Mouse (Mus musculus) Patski (cell line): ENCODE measurements at regions not wholly inside any gene's neighbourhood (a gene's known extent, or its start where the extent isn't known, plus 50 kb on each side); places are given as distances from the start of the nearest gene placed in this dataset.

Experiments used
- ATAC-seq: fragments of 100-300 bp; one replicate; pipeline ENCODE4 v1.8.0; 2021
- CTCF ChIA-PET: fragments of 350-600 bp; sonication (Branson Sonifier 250); formaldehyde crosslinking; loops from one replicate; lab custom pipeline; 2022; ENCODE audit warnings: inconsistent platforms; lab: Charles Lee
- POLR2A ChIA-PET: fragments of 350-600 bp; sonication (Branson Sonifier 250); formaldehyde crosslinking; loops from one replicate; lab custom pipeline; 2022; ENCODE audit warnings: antibody characterized with exemption, inconsistent platforms; lab: Charles Lee
- DNase-seq: peaks from one replicate; pipeline ENCODE4 v3.0.0-alpha.2; 2011; ENCODE audit warnings: low read depth, low spot score
- H3K27me3 ChIP-seq: fragments of 371-371 bp; one replicate; pipeline ENCODE4 v1.5.1; 2021
- CTCF ChIP-seq: fragments of 100-300 bp; IDR thresholded peaks from one replicate; pipeline ENCODE4 v1.5.1; 2021
- in situ Hi-C: fragments of 300-500 bp; cut with MboI; formaldehyde crosslinking; loops from 3 replicates; pipeline ENCODE4 v1.11.1; 2018; ENCODE audit warnings: low pct_unique_long_range_greater_than_20kb, mixed read lengths

- in situ Hi-C loops = no loop called here
- CTCF ChIA-PET = no interaction called here
- POLR2A ChIA-PET = interaction anchor here (0.9 kb wide), 1 partner anchor 47 kb away, joined by 3 read pairs; no protein-coding TSS in a partner anchor
- ATAC-seq (no peak), DNase-seq (no peak)
- no peak for TF ChIP-seq CTCF
- H3K27me3 ChIP-seq = no peaks in the 10 kb centered on the region
Observed at GRCm38 (mm10) chr5:118468739-118469138, 91.7 kb upstream of the Med13l start.

GRCm38 (mm10) chr5:118471569-118471968 is 88.9 kb upstream of the Med13l start:
- no peak for DNase-seq
- ATAC-seq = no peak
- in situ Hi-C loops = no loop called here
- CTCF ChIA-PET = no interaction called here
- POLR2A ChIA-PET = interaction anchor here (0.6 to 1.5 kb wide), 2 partner anchors 12 to 19 kb away, joined by 4 to 5 read pairs; no protein-coding TSS in a partner anchor
- no peak for TF ChIP-seq CTCF
- no peaks in the 10 kb centered on the region for H3K27me3 ChIP-seq

- in situ Hi-C loops = no loop called here
- TF ChIP-seq CTCF = no peak
- no peaks in the 10 kb centered on the region for H3K27me3 ChIP-seq
- DNase-seq (no peak), ATAC-seq (no peak)
- ChIA-PET CTCF (no interaction called here), POLR2A (interaction anchor here (1.5 kb wide), 1 partner anchor 13 kb away, joined by 4 read pairs; no protein-coding TSS in a partner anchor)
Observed at GRCm38 (mm10) chr5:118472291-118472690, 88.2 kb upstream of the Med13l start.

GRCm38 (mm10) chr5:118473128-118473730 is 87.2 kb upstream of the Med13l start:
- POLR2A ChIA-PET = interaction anchor here (0.7 kb wide), 1 partner anchor 85 kb away, joined by 3 read pairs; no protein-coding TSS in a partner anchor
- CTCF ChIA-PET = interaction anchor here (0.6 to 1.2 kb wide), 3 partner anchors 14 to 141 kb away, joined by 3 read pairs; no protein-coding TSS in a partner anchor
- ATAC-seq = no peak
- no peak for DNase-seq
- in situ Hi-C loops = no loop called here
- no peak for TF ChIP-seq CTCF
- H3K27me3 ChIP-seq = no peaks in the 10 kb centered on the region

GRCm38 (mm10) chr5:118476597-118476996 is 83.9 kb upstream of the Med13l start:
- no peak for DNase-seq
- ChIA-PET POLR2A (no interaction called here), CTCF (interaction anchor here (1.0 to 1.5 kb wide), 2 partner anchors 11 to 27 kb away, joined by 3 read pairs; no protein-coding TSS in a partner anchor)
- no peak for ATAC-seq
- no peaks in the 10 kb centered on the region for H3K27me3 ChIP-seq
- TF ChIP-seq CTCF = no peak
- in situ Hi-C loops = no loop called here

GRCm38 (mm10) chr5:118477131-118478119 is 83.1 kb upstream of the Med13l start:
- DNase-seq = peak; percentile 63
- TF ChIP-seq CTCF = no peak
- H3K27me3 ChIP-seq = no peaks in the 10 kb centered on the region
- in situ Hi-C loops = no loop called here
- peak; percentile 45 for ATAC-seq
- ChIA-PET CTCF (interaction anchor here (0.8 to 1.2 kb wide), 4 partner anchors 9 to 26 kb away, joined by 3 to 4 read pairs (median 3); no protein-coding TSS in a partner anchor), POLR2A (interaction anchor here (0.6 kb wide), 1 partner anchor 16 kb away, joined by 3 read pairs; no protein-coding TSS in a partner anchor)

GRCm38 (mm10) chr5:118478120-118478768 is 82.2 kb upstream of the Med13l start:
- DNase-seq (peak; percentile 49), ATAC-seq (peak; percentile 57)
- no peak for TF ChIP-seq CTCF
- POLR2A ChIA-PET = interaction anchor here (0.6 kb wide), 1 partner anchor 16 kb away, joined by 3 read pairs; no protein-coding TSS in a partner anchor
- in situ Hi-C loops = no loop called here
- no peaks in the 10 kb centered on the region for H3K27me3 ChIP-seq
- CTCF ChIA-PET = interaction anchor here (0.8 to 1.2 kb wide), 3 partner anchors 8 to 21 kb away, joined by 3 to 4 read pairs (median 3); no protein-coding TSS in a partner anchor

GRCm38 (mm10) chr5:118480000-118480399 is 80.5 kb upstream of the Med13l start:
- in situ Hi-C loops = no loop called here
- POLR2A ChIA-PET = no interaction called here

GRCm38 (mm10) chr5:118480965-118481793 is 79.3 kb upstream of the Med13l start:
- POLR2A ChIA-PET = no interaction called here
- DNase-seq = no peak
- no peaks in the 10 kb centered on the region for H3K27me3 ChIP-seq
- CTCF ChIA-PET = no interaction called here
- no peak for ATAC-seq
- no peak for TF ChIP-seq CTCF
- in situ Hi-C loops = no loop called here

More at GRCm38 (mm10) chr5:118480000-118480399, 80.5 kb upstream of the Med13l start:
- CTCF ChIA-PET = no interaction called here
- TF ChIP-seq CTCF = no peak
- ATAC-seq = no peak
- DNase-seq = no peak
- no peaks in the 10 kb centered on the region for H3K27me3 ChIP-seq

GRCm38 (mm10) chr5:118481794-118482049 is 78.8 kb upstream of the Med13l start:
- no peak for TF ChIP-seq CTCF
- POLR2A ChIA-PET = no interaction called here

More at GRCm38 (mm10) chr5:118481794-118482049, 78.8 kb upstream of the Med13l start:
- ATAC-seq = no peak
- H3K27me3 ChIP-seq = no peaks in the 10 kb centered on the region
- no peak for DNase-seq
- in situ Hi-C loops = no loop called here
- CTCF ChIA-PET = no interaction called here
